Mouse (Mus musculus) midbrain, embryonic 12.5 days (tissue): ENCODE data around the gene Tgif2. TPM values are rescaled to one million over a fixed set of nuclear protein-coding genes. Genes with fewer than 3 reads are reported as not detected.

Source experiments
- ATAC-seq: fragments of 200-750 bp; cut with Nextera tagmentation; 2 replicates; pipeline ENCODE4 v1.8.0; 2017; ENCODE audit warnings: low read depth, moderate TSS enrichment, moderate library complexity; ENCODE audit not compliant: low FRiP score
- H3K27ac ChIP-seq: fragments of 300-500 bp; sonication (generic); replicated peaks from 2 replicates; pipeline ENCODE4 v1.5.1; 2016; ENCODE audit warnings: mild to moderate bottlenecking
- H3K27me3 ChIP-seq: fragments of 300-500 bp; sonication (generic); 2 replicates; pipeline ENCODE4 v1.6.1; 2016; ENCODE audit warnings: mild to moderate bottlenecking
- H3K36me3 ChIP-seq: fragments of 300-500 bp; sonication (generic); 2 replicates; pipeline ENCODE4 v1.6.1; 2016
- H3K4me1 ChIP-seq: fragments of 300-500 bp; sonication (generic); 2 replicates; pipeline ENCODE4 v1.6.1; 2016
- H3K4me2 ChIP-seq: fragments of 300-500 bp; sonication (generic); replicated peaks from 2 replicates; pipeline ENCODE4 v1.6.1; 2016; ENCODE audit warnings: mild to moderate bottlenecking, moderate library complexity
- H3K4me3 ChIP-seq: fragments of 300-500 bp; sonication (generic); 2 replicates; pipeline ENCODE4 v1.5.1; 2016; ENCODE audit warnings: mild to moderate bottlenecking
- H3K9ac ChIP-seq: fragments of 300-500 bp; sonication (generic); replicated peaks from 2 replicates; pipeline ENCODE4 v1.6.1; 2016; ENCODE audit warnings: mild to moderate bottlenecking, moderate library complexity
- H3K9me3 ChIP-seq: fragments of 300-500 bp; sonication (generic); 2 replicates; pipeline ENCODE4 v1.6.1; 2016; ENCODE audit warnings: mild to moderate bottlenecking
- WGBS: fragments of 180-500 bp; shearing (Covaris S2); methylation state at CpG from one replicate; pipeline ENCODE4 v1.1.7; 2016; 5-methylcytosine and 5-hydroxymethylcytosine counted together
- polyA plus RNA-seq: library from polyadenylated mRNA; unstranded; fragments of >200 nt; fragmentation: Nextera tagmentation; extraction: Ambion mirVana; gene quantifications from 2 replicates; pipeline ENCODE4 v1.2.1, GENCODE M21; 2016

Gene Tgif2
- polyA plus RNA-seq, 1 experiment from 2014 or later = 76.9 TPM

- Histone ChIP-seq H3K27me3 (no peaks in the 10 kb centered on the region), H3K36me3 (peaks cover 33% of the 10 kb centered on the region), H3K9me3 (no peaks in the 10 kb centered on the region), H3K4me3 (peak overlapping the region; percentile 94), H3K4me2 (peak overlapping the region; percentile 83), H3K9ac (peak overlapping the region; percentile 98), H3K4me1 (peaks cover 23% of the 10 kb centered on the region), H3K27ac (peak overlapping the region; percentile 90)
- ATAC-seq = no peak
- WGBS = 3% methylated on average over 28 of the region's 28 CpGs
These were observed 23.8 kb downstream of the Tgif2 start for GRCm38 (mm10) chr2:156863487-156864160.

GRCm38 (mm10) chr2:156864481-156864880 lies 24.7 kb downstream of the Tgif2 start:
- Histone ChIP-seq H3K9ac (no peak overlapping the region), H3K9me3 (no peaks in the 10 kb centered on the region), H3K4me2 (peak overlapping the region; percentile 83), H3K4me3 (no peak overlapping the region; the same call in 1 of the 2 replicates), H3K27ac (no peak overlapping the region), H3K4me1 (peaks cover 23% of the 10 kb centered on the region), H3K36me3 (peaks cover 41% of the 10 kb centered on the region), H3K27me3 (no peaks in the 10 kb centered on the region)
- no peak for ATAC-seq
- 92% methylated on average over 3 of the region's 3 CpGs for WGBS

- Histone ChIP-seq H3K9ac (no peak overlapping the region), H3K4me3 (no peak overlapping the region), H3K4me1 (peaks cover 7% of the 10 kb centered on the region), H3K27me3 (no peaks in the 10 kb centered on the region), H3K9me3 (no peaks in the 10 kb centered on the region), H3K4me2 (no peak overlapping the region), H3K36me3 (peaks cover 80% of the 10 kb centered on the region), H3K27ac (no peak overlapping the region)
- WGBS = 87% methylated on average over 8 of the region's 8 CpGs
- ATAC-seq = no peak
These were observed 29.2 kb downstream of the Tgif2 start for GRCm38 (mm10) chr2:156868994-156869393.

- WGBS = 95% methylated on average over 7 of the region's 7 CpGs
- no peak overlapping the region for H3K9ac ChIP-seq
- peaks cover 85% of the 10 kb centered on the region for H3K36me3 ChIP-seq
- peaks cover 2% of the 10 kb centered on the region; the same call in 1 of the 2 replicates for H3K4me1 ChIP-seq
- H3K4me2 ChIP-seq = no peak overlapping the region
- H3K27ac ChIP-seq = no peak overlapping the region
- H3K27me3 ChIP-seq = no peaks in the 10 kb centered on the region
- no peaks in the 10 kb centered on the region for H3K9me3 ChIP-seq
- H3K4me3 ChIP-seq = no peak overlapping the region
- ATAC-seq = no peak
These were observed 29.7 kb downstream of the Tgif2 start for GRCm38 (mm10) chr2:156869554-156869953.

GRCm38 (mm10) chr2:156870519-156870918 lies 30.7 kb downstream of the Tgif2 start:
- H3K27ac ChIP-seq = no peak overlapping the region
- H3K4me2 ChIP-seq = no peak overlapping the region
- no peak overlapping the region for H3K4me3 ChIP-seq
- no peak overlapping the region for H3K9ac ChIP-seq
- peaks cover 88% of the 10 kb centered on the region for H3K36me3 ChIP-seq
- no peaks in the 10 kb centered on the region for H3K27me3 ChIP-seq
- no peak for ATAC-seq
- H3K4me1 ChIP-seq = peaks cover under 1% of the 10 kb centered on the region; the same call in 1 of the 2 replicates
- 75% methylated on average over 6 of the region's 6 CpGs for WGBS
- H3K9me3 ChIP-seq = no peaks in the 10 kb centered on the region

GRCm38 (mm10) chr2:156873629-156874028 lies 33.8 kb downstream of the Tgif2 start:
- Histone ChIP-seq H3K4me2 (no peak overlapping the region), H3K4me3 (no peak overlapping the region), H3K27ac (no peak overlapping the region), H3K36me3 (peaks cover 60% of the 10 kb centered on the region), H3K9me3 (no peaks in the 10 kb centered on the region), H3K4me1 (no peaks in the 10 kb centered on the region; the same call in 1 of the 2 replicates), H3K9ac (no peak overlapping the region), H3K27me3 (no peaks in the 10 kb centered on the region)
- 41% methylated on average over 5 of the region's 5 CpGs for WGBS
- no peak for ATAC-seq

GRCm38 (mm10) chr2:156874047-156874759 lies 34.4 kb downstream of the Tgif2 start:
- H3K36me3 ChIP-seq = peaks cover 54% of the 10 kb centered on the region
- H3K9ac ChIP-seq = no peak overlapping the region
- no peak overlapping the region for H3K4me2 ChIP-seq
- no peak for ATAC-seq
- 89% methylated on average over 8 of the region's 8 CpGs for WGBS
- no peak overlapping the region for H3K4me3 ChIP-seq
- no peaks in the 10 kb centered on the region for H3K9me3 ChIP-seq
- H3K27me3 ChIP-seq = no peaks in the 10 kb centered on the region
- no peak overlapping the region for H3K27ac ChIP-seq
- no peaks in the 10 kb centered on the region; the same call in 1 of the 2 replicates for H3K4me1 ChIP-seq

- ATAC-seq = no peak
- WGBS = 96% methylated on average over 4 of the region's 4 CpGs
- H3K36me3 ChIP-seq = peaks cover 47% of the 10 kb centered on the region
These were observed 35.1 kb downstream of the Tgif2 start for GRCm38 (mm10) chr2:156874760-156875510.

GRCm38 (mm10) chr2:156877726-156878125 lies 37.9 kb downstream of the Tgif2 start:
- Histone ChIP-seq H3K4me1 (no peaks in the 10 kb centered on the region), H3K27ac (no peak overlapping the region), H3K27me3 (no peaks in the 10 kb centered on the region), H3K4me3 (no peak overlapping the region), H3K36me3 (peaks cover 25% of the 10 kb centered on the region), H3K9ac (no peak overlapping the region), H3K9me3 (no peaks in the 10 kb centered on the region), H3K4me2 (no peak overlapping the region)
- ATAC-seq = no peak
- 73% methylated on average over 9 of the region's 9 CpGs for WGBS

More at GRCm38 (mm10) chr2:156874760-156875510, 35.1 kb downstream of the Tgif2 start:
- Histone ChIP-seq H3K9ac (no peak overlapping the region), H3K9me3 (no peaks in the 10 kb centered on the region), H3K4me2 (no peak overlapping the region), H3K4me3 (no peak overlapping the region), H3K27me3 (no peaks in the 10 kb centered on the region), H3K27ac (no peak overlapping the region), H3K4me1 (no peaks in the 10 kb centered on the region; the same call in 1 of the 2 replicates)

- no peak for ATAC-seq
- Histone ChIP-seq H3K27ac (no peak overlapping the region), H3K27me3 (no peaks in the 10 kb centered on the region), H3K9me3 (no peaks in the 10 kb centered on the region), H3K4me2 (no peak overlapping the region), H3K4me3 (no peak overlapping the region), H3K36me3 (peaks cover 8% of the 10 kb centered on the region), H3K4me1 (no peaks in the 10 kb centered on the region), H3K9ac (no peak overlapping the region)
- 81% methylated on average over 3 of the region's 3 CpGs for WGBS
These were observed 39.7 kb downstream of the Tgif2 start for GRCm38 (mm10) chr2:156879541-156879940.

GRCm38 (mm10) chr2:156882431-156883001 lies 42.7 kb downstream of the Tgif2 start:
- no peak for ATAC-seq
- Histone ChIP-seq H3K4me3 (no peak overlapping the region), H3K9me3 (no peaks in the 10 kb centered on the region), H3K4me2 (no peak overlapping the region), H3K27me3 (no peaks in the 10 kb centered on the region), H3K4me1 (no peaks in the 10 kb centered on the region), H3K9ac (no peak overlapping the region), H3K27ac (no peak overlapping the region), H3K36me3 (no peaks in the 10 kb centered on the region)
- 41% methylated on average over 10 of the region's 10 CpGs for WGBS
